Mouse (Mus musculus) C2C12 (cell line): ENCODE data around the gene Fbn1.

ENCODE experiments used
- CTCF ChIP-seq: IDR thresholded peaks from one replicate; pipeline ENCODE4 v1.5.1; 2011; ENCODE audit not compliant: control insufficient read depth, insufficient read depth, insufficient read length
- USF1 ChIP-seq: IDR thresholded peaks from one replicate; pipeline ENCODE4 v1.6.1; 2011; ENCODE audit warnings: low read depth, mild to moderate bottlenecking, control low read depth, moderate library complexity

- TF ChIP-seq CTCF = no peak
- TF ChIP-seq USF1 = no peak
Measured at GRCm38 (mm10) chr2:125349144-125349543, 158.6 kb downstream of the Fbn1 start.
